Comparison of ENCODE assay signal across 15 mouse cellular contexts in genomic region chr16:9735365-9736080, GRCm38 (mm10).
DNase-seq lines count a peak whose midpoint lies in the region; ATAC-seq and TF ChIP-seq lines count a peak whose summit lies in the region.
"Had no signal": no experiment of that assay in that cellular context is flagged by ENCODE, and none has a peak within 500 bp of the region (broad histone marks: within the 10 kb centered on the region; RNA-seq: fewer than 3 reads in every experiment).

No protein-coding gene starts in this region.

- no peak overlapping the region for H3K9ac ChIP-seq in forebrain, embryonic 13.5 days
- no peak overlapping the region for H3K9ac ChIP-seq in midbrain, postnatal 0 days (replicated peaks; ENCODE audit: low read length, poor library complexity, severe bottlenecking)
- no peak overlapping the region for H3K9ac ChIP-seq in midbrain, embryonic 14.5 days (replicated peaks; ENCODE audit: low read length)
- H3K9ac ChIP-seq in heart, embryonic 11.5 days (ENCODE audit: low read depth, low read length) = no peak overlapping the region
- H3K9ac ChIP-seq: limb, embryonic 12.5 days; midbrain, embryonic 12.5 days; neural tube, embryonic 13.5 days had no signal

- H3K4me3 ChIP-seq in forebrain, embryonic 13.5 days = no peak overlapping the region
- no peak overlapping the region for H3K4me3 ChIP-seq in forebrain, embryonic 10.5 days
- H3K4me3 ChIP-seq in midbrain, postnatal 0 days (ENCODE audit: low read depth, low read length) = no peak overlapping the region
- no peak overlapping the region for H3K4me3 ChIP-seq in midbrain, embryonic 14.5 days (replicated peaks; ENCODE audit: low read depth, low read length)
- no peak overlapping the region for H3K4me3 ChIP-seq in heart, embryonic 11.5 days (ENCODE audit: low read depth, low read length)
- H3K4me3 ChIP-seq: heart, embryonic 10.5 days; limb, embryonic 12.5 days; midbrain, embryonic 12.5 days; neural tube, embryonic 13.5 days had no signal

- no peaks in the 10 kb centered on the region for H3K36me3 ChIP-seq in forebrain, embryonic 13.5 days (ENCODE audit: poor library complexity, severe bottlenecking)
- no peaks in the 10 kb centered on the region for H3K36me3 ChIP-seq in forebrain, embryonic 10.5 days (replicated peaks)
- no peaks in the 10 kb centered on the region for H3K36me3 ChIP-seq in midbrain, postnatal 0 days (ENCODE audit: insufficient read depth, low read length)
- H3K36me3 ChIP-seq in midbrain, embryonic 14.5 days (ENCODE audit: control insufficient read depth, insufficient read depth, low read length) = no peaks in the 10 kb centered on the region
- no peaks in the 10 kb centered on the region for H3K36me3 ChIP-seq in heart, embryonic 11.5 days (ENCODE audit: control insufficient read depth, insufficient read depth, low read length)
- H3K36me3 ChIP-seq: heart, embryonic 10.5 days; limb, embryonic 12.5 days; midbrain, embryonic 12.5 days; neural tube, embryonic 13.5 days had no signal

- no peaks in the 10 kb centered on the region for H3K4me1 ChIP-seq in forebrain, embryonic 13.5 days
- peaks cover 8% of the 10 kb centered on the region for H3K4me1 ChIP-seq in forebrain, embryonic 10.5 days
- H3K4me1 ChIP-seq in midbrain, postnatal 0 days (ENCODE audit: insufficient read depth, low read length) = no peaks in the 10 kb centered on the region
- peaks cover 4% of the 10 kb centered on the region; the same call in 1 of the 2 replicates for H3K4me1 ChIP-seq in midbrain, embryonic 14.5 days (ENCODE audit: control insufficient read depth, insufficient read depth, low read length)
- H3K4me1 ChIP-seq in heart, embryonic 11.5 days (ENCODE audit: control insufficient read depth, insufficient read depth, low read length) = no peaks in the 10 kb centered on the region
- H3K4me1 ChIP-seq: heart, embryonic 10.5 days; limb, embryonic 12.5 days; midbrain, embryonic 12.5 days; neural tube, embryonic 13.5 days had no signal

- H3K27me3 ChIP-seq in forebrain, embryonic 13.5 days = no peaks in the 10 kb centered on the region
- no peaks in the 10 kb centered on the region for H3K27me3 ChIP-seq in forebrain, embryonic 10.5 days (ENCODE audit: poor library complexity, severe bottlenecking)
- H3K27me3 ChIP-seq in midbrain, postnatal 0 days (ENCODE audit: insufficient read depth, low read length) = no peaks in the 10 kb centered on the region
- no peaks in the 10 kb centered on the region for H3K27me3 ChIP-seq in midbrain, embryonic 14.5 days (ENCODE audit: control insufficient read depth, insufficient read depth, low read length)
- no peaks in the 10 kb centered on the region for H3K27me3 ChIP-seq in heart, embryonic 11.5 days (ENCODE audit: control insufficient read depth, insufficient read depth, low read length)
- H3K27me3 ChIP-seq: limb, embryonic 12.5 days; midbrain, embryonic 12.5 days; neural tube, embryonic 13.5 days had no signal

- no peaks in the 10 kb centered on the region for H3K9me3 ChIP-seq in forebrain, embryonic 13.5 days (replicated peaks)
- H3K9me3 ChIP-seq in forebrain, embryonic 10.5 days = no peaks in the 10 kb centered on the region
- H3K9me3 ChIP-seq in midbrain, postnatal 0 days (ENCODE audit: low read length) = no peaks in the 10 kb centered on the region
- H3K9me3 ChIP-seq in midbrain, embryonic 14.5 days (ENCODE audit: control insufficient read depth, low read length) = no peaks in the 10 kb centered on the region
- H3K9me3 ChIP-seq in heart, embryonic 11.5 days (replicated peaks; ENCODE audit: control insufficient read depth, low read length) = no peaks in the 10 kb centered on the region
- H3K9me3 ChIP-seq: heart, embryonic 10.5 days; limb, embryonic 12.5 days; midbrain, embryonic 12.5 days; neural tube, embryonic 13.5 days had no signal

- TF ChIP-seq CTCF in midbrain, postnatal 0 days (IDR thresholded peaks at IDR 0.05) = peak; percentile 41

- WGBS in forebrain, embryonic 13.5 days = 79% methylated on average over 8 of the region's 8 CpGs
- WGBS in forebrain, embryonic 10.5 days = 91% methylated on average over 8 of the region's 8 CpGs
- WGBS in midbrain, postnatal 0 days = 72% methylated on average over 8 of the region's 8 CpGs
- 81% methylated on average over 8 of the region's 8 CpGs for WGBS in midbrain, embryonic 14.5 days
- 81% methylated on average over 8 of the region's 8 CpGs for WGBS in heart, embryonic 11.5 days (ENCODE audit: insufficient replicate concordance)

- H3K4me2 ChIP-seq in forebrain, embryonic 13.5 days = no peak overlapping the region
- no peak overlapping the region for H3K4me2 ChIP-seq in midbrain, postnatal 0 days (ENCODE audit: low read depth, low read length, poor library complexity, severe bottlenecking)
- no peak overlapping the region for H3K4me2 ChIP-seq in midbrain, embryonic 14.5 days (ENCODE audit: low read length)
- no peak overlapping the region for H3K4me2 ChIP-seq in heart, embryonic 11.5 days
- H3K4me2 ChIP-seq: limb, embryonic 12.5 days; midbrain, embryonic 12.5 days; neural tube, embryonic 13.5 days had no signal

- H3K27ac ChIP-seq in forebrain, embryonic 13.5 days = no peak overlapping the region
- H3K27ac ChIP-seq in forebrain, embryonic 10.5 days = no peak overlapping the region
- no peak overlapping the region for H3K27ac ChIP-seq in midbrain, postnatal 0 days (ENCODE audit: low read depth, low read length)
- no peak overlapping the region for H3K27ac ChIP-seq in midbrain, embryonic 14.5 days (replicated peaks; ENCODE audit: low read depth, low read length)
- no peak overlapping the region for H3K27ac ChIP-seq in heart, embryonic 11.5 days (ENCODE audit: low read depth, low read length)
- H3K27ac ChIP-seq: heart, embryonic 10.5 days; limb, embryonic 12.5 days; midbrain, embryonic 12.5 days; neural tube, embryonic 13.5 days had no signal

- no peak for DNase-seq in forebrain, embryonic 10.5 days (ENCODE audit: extremely low spot score, low spot score)
- peak; percentile 59 for DNase-seq in midbrain, postnatal 0 days (ENCODE audit: low spot score)
- DNase-seq in midbrain, embryonic 14.5 days = no peak
- peak; percentile 58 for DNase-seq in cerebellum, adult 8-10 months
- DNase-seq in layer of hippocampus, postnatal 10 days (ENCODE audit: low spot score in 2 of 2) = peak; percentile 65 to 77
- DNase-seq in c-Kit-positive CD71-positive TER-119-positive erythroid progenitor cells, embryonic 14.5 days (ENCODE audit: low spot score) = no peak
- DNase-seq: kidney, postnatal 4 days; spleen, adult 18-20 months; thymus, adult 18-20 months had no signal

- peak; percentile 86; the same call in 1 of the 2 replicates for ATAC-seq in forebrain, embryonic 13.5 days
- ATAC-seq in midbrain, postnatal 0 days (ENCODE audit: low FRiP score) = no peak
- no peak for ATAC-seq in midbrain, embryonic 14.5 days (ENCODE audit: low FRiP score, low TSS enrichment)
- no peak for ATAC-seq in heart, embryonic 11.5 days (replicated peaks; ENCODE audit: insufficient number of reproducible peaks, low FRiP score, low TSS enrichment)

Comparison
In these comparisons a context has a peak if more than half of its experiments do, and no peak if none do; other contexts are left out.
1. DNase-seq: peak in midbrain, postnatal 0 days (single experiment), cerebellum, adult 8-10 months (single experiment) and layer of hippocampus, postnatal 10 days (2 of 2); none in forebrain, embryonic 10.5 days (single experiment), midbrain, embryonic 14.5 days (single experiment) and c-Kit-positive CD71-positive TER-119-positive erythroid progenitor cells, embryonic 14.5 days (single experiment).